Mouse (Mus musculus) cerebral cortex, adult 2 months (tissue): Measurements from ENCODE around the gene Gm7298.

Experiments used
- WGBS: fragments of 180-500 bp; shearing (Covaris S2); methylation state at CpG from one replicate; pipeline ENCODE4 v1.1.7; 2018; 5-methylcytosine and 5-hydroxymethylcytosine counted together

Gene Gm7298

GRCm38 (mm10) chr6:121732632-121733031, at the start of gene Gm7298:
Gene Gm7298, plus strand, starts transcription at chr6:121732932.
- WGBS, result 75% methylated on average over 3 of the region's 3 CpGs

DNA sequence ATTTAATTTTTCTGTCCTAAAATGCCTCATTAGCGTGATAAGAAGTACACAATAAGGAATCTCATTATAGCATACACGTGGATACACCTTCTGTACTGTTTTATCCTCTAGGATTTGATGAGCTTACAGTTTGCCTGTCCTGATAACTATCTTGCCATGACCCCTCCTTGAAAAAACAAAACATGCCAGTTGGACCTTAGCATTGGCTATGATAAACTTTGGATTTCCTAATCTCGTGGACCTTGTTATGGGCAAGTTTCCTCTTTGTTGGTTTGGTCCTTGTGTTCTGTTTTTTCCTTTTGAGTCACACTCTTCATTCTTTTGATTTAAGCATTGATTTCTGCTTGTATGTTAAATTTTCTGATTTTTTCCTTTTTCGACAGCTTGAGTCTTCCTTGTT, 95.3 kb downstream of the Gm7298 start:
- 75% methylated on average over 4 of the region's 4 CpGs for WGBS

- 87% methylated on average over 1 of the region's 1 CpGs for WGBS
Observed at GRCm38 (mm10) chr6:121836361-121836760, 103.6 kb downstream of the Gm7298 start.

GRCm38 (mm10) chr6:121838271-121838670, 105.5 kb downstream of the Gm7298 start, which contains the start of gene Mug1:
Gene Mug1, plus strand, starts transcription at chr6:121838541.
- WGBS, result 79% methylated on average over 4 of the region's 4 CpGs
